Mouse (Mus musculus) splenic B cell, adult 2 months (primary cell): ENCODE data around the gene Gm17720.
"Not testable (repeated sequence)": the region's sequence is repeated elsewhere in the genome, so short reads cannot be mapped to it uniquely, and the experiment has no call there.

Source experiments
- DNase-seq: peaks from one replicate; pipeline ENCODE4 v3.0.0-alpha.2; 2011; ENCODE audit warnings: low read depth, low spot score
- H3K27me3 ChIP-seq: 2 replicates; pipeline ENCODE4 v1.6.1; 2012; ENCODE audit warnings: mild to moderate bottlenecking, low read length, moderate library complexity, mixed read lengths; ENCODE audit not compliant: control insufficient read depth, poor library complexity, insufficient read depth, severe bottlenecking
- H3K36me3 ChIP-seq: 2 replicates; pipeline ENCODE4 v1.6.1; 2012; ENCODE audit warnings: mild to moderate bottlenecking, low read length, moderate library complexity, mixed read lengths; ENCODE audit not compliant: control insufficient read depth, poor library complexity, insufficient read depth, severe bottlenecking

The Gm17720 gene

DNA sequence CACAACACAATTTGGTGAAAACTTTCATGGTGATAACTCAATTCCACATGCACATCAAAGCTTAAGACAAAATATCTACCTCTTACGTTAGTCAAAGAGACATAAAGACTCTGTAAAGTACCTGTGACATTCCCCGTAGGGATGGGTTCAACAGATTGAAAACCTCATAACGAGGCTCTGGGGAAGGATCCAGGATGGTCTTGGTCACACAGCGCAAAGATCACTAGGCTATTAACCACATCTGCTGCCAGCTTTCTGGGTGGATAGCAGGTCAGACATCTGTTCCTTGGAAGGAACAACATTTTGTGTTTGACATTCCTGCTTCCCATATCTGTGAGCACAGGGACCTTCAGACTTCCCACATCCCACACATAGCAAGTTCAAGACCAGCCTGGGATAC, 32.8 kb downstream of the Gm17720 start:
- DNase-seq, result no peak

DNA sequence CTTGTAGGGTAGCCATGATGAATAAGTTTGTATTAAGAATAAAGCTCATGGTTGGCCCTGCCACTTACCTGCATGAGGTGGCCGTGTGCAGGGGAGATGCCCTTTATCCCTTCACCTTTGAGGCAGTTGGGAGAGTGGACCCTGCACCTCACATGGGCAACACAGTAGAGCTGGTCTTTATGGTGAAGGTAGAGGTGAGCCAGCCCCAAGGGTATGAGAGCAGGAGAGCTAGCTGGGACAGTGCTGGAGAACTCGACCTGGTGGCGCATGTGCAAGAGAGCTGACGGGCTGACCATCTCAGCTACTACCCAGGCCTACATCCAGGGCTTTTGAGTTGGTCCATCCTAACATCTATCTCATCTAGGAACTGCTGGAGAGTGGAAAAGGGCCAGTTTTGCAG, 36.9 kb downstream of the Gm17720 start:
- no peak for DNase-seq
- no peaks in the 10 kb centered on the region; the same call in 1 of the 2 replicates for H3K27me3 ChIP-seq
- no peaks in the 10 kb centered on the region for H3K36me3 ChIP-seq

More for the DNA sequence above, 32.8 kb downstream of the Gm17720 start:
- Histone ChIP-seq H3K36me3 (no peaks in the 10 kb centered on the region), H3K27me3 (no peaks in the 10 kb centered on the region; the same call in 1 of the 2 replicates)

DNA sequence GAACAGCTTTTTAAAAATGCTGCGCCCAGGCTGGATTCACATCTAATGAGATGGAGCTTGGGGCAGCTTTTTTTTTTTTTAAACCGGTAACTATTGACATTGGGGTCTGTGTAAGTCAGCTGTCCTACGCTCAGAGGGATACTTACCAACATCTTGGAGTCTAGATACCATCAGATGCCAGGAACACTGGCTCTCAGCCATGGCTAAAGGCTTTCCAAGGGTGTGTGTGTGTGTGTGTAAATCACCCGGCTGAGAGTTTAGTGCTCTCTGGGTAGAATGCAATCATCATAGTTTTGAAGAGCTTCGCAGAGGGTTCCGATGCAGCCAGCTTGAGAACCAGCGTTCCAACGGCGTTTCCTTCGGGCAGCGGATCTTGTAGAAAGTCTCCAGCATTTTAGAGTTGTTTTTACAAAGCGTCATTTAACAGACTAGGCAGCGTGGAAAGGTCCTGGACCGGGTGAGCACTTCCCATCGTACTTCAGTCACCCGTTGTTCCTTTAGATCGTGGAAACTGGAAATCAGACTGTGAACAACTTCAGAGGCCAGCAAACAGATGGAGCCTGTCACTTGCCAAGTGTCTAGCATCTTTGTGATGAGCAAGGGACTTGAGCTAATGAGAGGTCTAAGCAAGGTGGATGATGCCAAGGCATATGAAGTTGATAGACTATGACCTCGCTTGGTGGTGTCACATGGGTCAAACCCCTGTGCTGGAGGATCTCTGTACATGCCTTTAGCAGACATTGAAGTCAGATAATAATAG, 37.8 kb downstream of the Gm17720 start:
- no peak for DNase-seq
- Histone ChIP-seq H3K36me3 (no peaks in the 10 kb centered on the region), H3K27me3 (no peaks in the 10 kb centered on the region; the same call in 1 of the 2 replicates)

DNA sequence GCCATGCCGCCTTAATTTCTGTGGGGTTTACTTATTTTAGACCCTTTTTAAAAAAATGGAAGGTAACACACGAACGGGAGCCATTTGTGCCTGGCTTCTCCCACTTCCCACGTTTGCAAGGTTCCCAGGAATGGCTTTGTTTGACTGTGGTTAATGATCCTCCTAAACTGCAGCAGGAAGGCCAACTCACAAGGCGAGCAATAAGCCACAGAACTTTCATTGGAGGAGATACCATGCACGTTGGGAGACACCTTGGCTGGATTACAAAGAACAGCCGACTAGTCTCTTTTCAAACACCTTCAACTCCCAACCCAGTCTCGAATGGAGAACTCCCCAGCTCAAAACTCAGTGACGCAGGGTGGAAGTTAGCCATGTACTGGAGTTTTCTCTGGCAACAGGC, 38.4 kb downstream of the Gm17720 start:
- DNase-seq, result no peak
- Histone ChIP-seq H3K27me3 (no peaks in the 10 kb centered on the region; the same call in 1 of the 2 replicates), H3K36me3 (no peaks in the 10 kb centered on the region)

DNA sequence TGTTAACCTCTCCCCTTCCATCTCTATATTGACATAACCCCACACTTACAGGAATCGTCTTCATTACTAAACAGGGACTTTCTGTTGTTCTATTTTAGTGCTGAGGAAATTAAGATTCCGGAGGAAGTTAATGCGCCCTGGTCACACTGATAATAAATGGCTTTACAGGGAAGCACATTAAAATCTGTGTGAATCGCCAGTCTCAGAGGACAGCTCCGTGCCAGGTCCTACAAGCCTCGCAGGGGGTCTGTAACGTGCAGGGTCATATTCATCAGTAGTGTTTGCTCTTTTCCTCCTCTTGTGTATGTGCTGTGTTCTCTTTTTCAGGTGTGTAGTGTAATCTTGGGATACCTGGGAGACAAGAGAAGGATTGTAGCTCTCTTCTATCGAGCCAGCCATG, 44.3 kb downstream of the Gm17720 start:
- Histone ChIP-seq H3K27me3 (no peaks in the 10 kb centered on the region), H3K36me3 (no peaks in the 10 kb centered on the region)
- no peak for DNase-seq

DNA sequence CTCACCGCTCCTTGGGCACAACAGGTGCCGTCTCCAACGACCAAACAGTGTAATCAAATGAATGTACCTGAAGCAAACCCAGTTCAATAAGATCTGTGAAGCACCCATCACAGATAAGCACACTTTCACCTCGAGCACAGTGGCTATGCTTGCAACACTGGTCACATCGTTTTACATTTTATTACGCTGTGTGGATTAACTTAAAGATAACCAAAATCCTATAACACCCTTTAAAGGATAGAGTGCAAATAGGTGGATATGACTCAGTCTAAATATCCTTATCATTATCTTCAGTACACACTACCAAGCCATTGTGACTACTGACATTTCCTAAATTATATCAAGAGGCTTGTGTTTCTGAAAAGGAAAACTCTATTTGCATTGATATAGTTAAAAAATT, 51.3 kb downstream of the Gm17720 start:
- DNase-seq, result no peak
- Histone ChIP-seq H3K27me3 (no peaks in the 10 kb centered on the region), H3K36me3 (no peaks in the 10 kb centered on the region)

DNA sequence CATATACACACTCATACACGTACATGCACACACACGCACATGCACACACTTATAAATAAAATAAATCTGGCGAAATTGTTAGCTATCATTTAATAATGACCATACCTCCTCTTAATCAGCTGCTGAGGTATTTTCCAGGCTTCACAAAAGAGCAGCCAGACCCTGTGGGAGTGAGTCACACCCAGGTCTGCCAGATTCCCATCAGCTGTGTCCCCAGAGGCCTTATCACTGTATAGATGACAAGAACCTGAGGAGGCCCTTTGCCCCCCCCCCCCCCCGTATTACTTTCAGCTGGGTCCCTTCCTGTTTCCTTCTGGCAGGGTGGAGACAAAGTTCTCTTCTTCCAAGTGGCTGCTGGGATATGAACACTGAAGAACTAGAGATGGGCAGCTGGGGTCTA, 62.0 kb downstream of the Gm17720 start:
- H3K27me3 ChIP-seq, result no peaks in the 10 kb centered on the region

DNA sequence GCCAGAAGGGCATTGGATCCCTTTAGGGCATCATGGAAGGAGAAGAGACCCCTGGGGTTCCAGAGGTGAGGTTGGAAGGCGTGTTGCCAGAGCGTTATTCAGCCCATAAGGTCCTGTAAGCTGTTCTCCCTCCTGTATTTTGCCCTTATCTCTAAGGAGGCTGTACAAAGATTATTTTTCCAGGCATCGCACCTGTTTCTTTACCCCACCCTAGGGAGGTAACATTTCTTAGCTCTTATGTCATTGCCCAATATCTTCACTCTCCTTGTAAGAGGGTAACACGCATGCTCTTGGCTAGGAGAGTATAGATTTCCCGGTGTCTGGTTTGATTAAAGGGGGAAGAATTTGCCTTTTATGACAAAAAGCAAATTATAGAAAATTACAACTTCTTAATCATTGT, 62.9 kb downstream of the Gm17720 start, which contains the start of gene Chst4:
TSS of gene Chst4 (minus strand) at position 82 of the 400 bp plus-strand sequence.
- no peak for DNase-seq
- H3K36me3 ChIP-seq, result no peaks in the 10 kb centered on the region
- no peaks in the 10 kb centered on the region for H3K27me3 ChIP-seq

More for the DNA sequence above, 62.0 kb downstream of the Gm17720 start:
- DNase-seq, result no peak
- H3K36me3 ChIP-seq, result no peaks in the 10 kb centered on the region

DNA sequence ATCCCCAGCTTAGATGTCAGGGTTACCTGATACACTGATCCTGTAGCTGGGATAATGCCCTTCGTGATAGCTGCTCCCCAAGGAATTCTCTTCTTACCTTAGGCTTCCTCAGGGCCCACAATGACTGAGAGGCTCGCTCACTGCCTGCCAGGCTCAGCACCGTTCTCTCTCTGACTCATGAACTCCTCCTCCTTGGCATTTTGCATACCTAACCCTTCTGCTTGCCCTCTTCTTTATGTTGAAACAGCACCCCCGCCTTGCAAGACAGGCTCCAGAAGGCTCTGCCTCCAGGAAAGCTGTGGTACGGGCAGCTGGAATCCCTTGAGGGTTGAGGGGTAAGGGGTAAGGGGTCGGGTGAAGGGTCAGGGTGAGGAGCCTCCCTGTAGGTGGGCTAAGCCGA, 63.3 kb downstream of the Gm17720 start:
- no peak for DNase-seq
- Histone ChIP-seq H3K27me3 (no peaks in the 10 kb centered on the region), H3K36me3 (no peaks in the 10 kb centered on the region)

DNA sequence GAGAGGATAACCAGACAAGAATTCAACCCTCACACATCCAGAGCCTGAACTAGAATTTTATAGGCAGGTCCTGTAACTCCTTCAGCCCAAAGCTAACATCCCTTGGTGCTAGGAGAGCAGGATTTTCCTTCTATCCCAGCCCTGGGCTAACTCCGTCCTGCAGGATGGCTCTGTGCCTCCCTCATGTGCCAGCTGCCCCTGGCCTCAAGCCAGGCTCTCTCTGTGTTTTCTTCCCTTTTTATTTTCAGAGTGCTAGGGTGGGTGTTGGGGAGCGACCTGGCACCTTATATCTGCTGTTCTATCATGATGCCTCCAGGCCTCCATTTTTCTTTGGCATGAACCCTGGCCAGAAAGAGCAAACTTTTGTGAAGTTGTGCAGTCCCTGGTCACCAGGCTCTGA, 66.4 kb downstream of the Gm17720 start:
- no peak for DNase-seq
- no peaks in the 10 kb centered on the region for H3K36me3 ChIP-seq
- no peaks in the 10 kb centered on the region for H3K27me3 ChIP-seq

DNA sequence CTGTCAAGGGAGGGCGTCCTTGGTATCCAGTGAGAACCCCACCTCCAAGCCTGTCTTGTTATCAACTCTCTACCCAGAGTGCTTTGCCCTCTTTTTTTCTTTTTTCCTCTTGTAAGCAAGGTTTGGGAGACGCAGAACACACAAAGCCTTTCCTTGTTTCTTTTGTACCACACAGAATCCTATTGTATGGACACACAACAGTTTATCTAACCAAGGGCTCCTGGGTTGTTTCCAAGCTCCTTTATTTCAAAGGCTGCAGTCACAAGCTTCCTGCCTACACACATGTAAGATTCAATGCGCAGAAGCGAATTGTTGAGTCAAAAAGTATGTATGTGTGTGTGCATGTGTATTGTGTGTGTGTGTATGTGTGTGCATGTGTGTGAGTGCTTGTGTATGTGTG, 68.2 kb downstream of the Gm17720 start:
- Histone ChIP-seq H3K27me3 (no peaks in the 10 kb centered on the region), H3K36me3 (no peaks in the 10 kb centered on the region)
- no peak for DNase-seq

DNA sequence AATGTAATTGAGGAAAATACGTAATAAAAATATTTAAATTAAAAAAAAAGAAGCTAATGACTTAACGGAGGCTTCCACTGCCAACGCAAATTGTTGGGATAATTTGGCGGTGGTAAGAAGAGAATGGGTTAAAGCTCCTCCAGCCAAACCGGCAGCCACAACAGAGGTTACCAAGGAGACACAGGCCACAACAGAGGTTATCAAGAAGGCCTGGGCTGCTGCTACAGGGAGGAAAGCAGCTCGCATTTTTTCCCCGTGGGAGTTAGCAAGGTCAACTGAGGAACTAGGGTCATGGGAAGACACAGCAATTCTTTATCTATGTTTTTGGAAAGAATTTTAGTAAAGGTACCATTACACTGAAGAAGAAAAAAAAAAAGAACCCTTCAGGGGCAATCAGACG, 68.8 kb downstream of the Gm17720 start:
- not testable (repeated sequence) for DNase-seq, H3K27me3 ChIP-seq, H3K36me3 ChIP-seq
